Mouse (Mus musculus) kidney, embryonic 16.5 days (tissue): ENCODE results near the gene Slc43a2. TPM values are rescaled to one million over a fixed set of nuclear protein-coding genes. Genes with fewer than 3 reads are reported as not detected.

Experiments
- ATAC-seq: fragments of 200-750 bp; cut with Nextera tagmentation; 2 replicates; pipeline ENCODE4 v1.8.0; 2017; ENCODE audit warnings: moderate TSS enrichment; ENCODE audit not compliant: low FRiP score, low TSS enrichment
- H3K27ac ChIP-seq: fragments of 300-500 bp; sonication (generic); 2 replicates; pipeline ENCODE4 v1.5.1; 2014; ENCODE audit warnings: low read length
- H3K27me3 ChIP-seq: fragments of 300-500 bp; sonication (generic); 2 replicates; pipeline ENCODE4 v1.6.1; 2014; ENCODE audit warnings: low read length, control low read depth, mixed read lengths; ENCODE audit not compliant: insufficient read depth
- H3K36me3 ChIP-seq: fragments of 300-500 bp; sonication (generic); 2 replicates; pipeline ENCODE4 v1.6.1; 2014; ENCODE audit warnings: low read length, control low read depth, mixed read lengths; ENCODE audit not compliant: insufficient read depth
- H3K4me1 ChIP-seq: fragments of 300-500 bp; sonication (generic); 2 replicates; pipeline ENCODE4 v1.6.1; 2014; ENCODE audit warnings: low read length, control low read depth, mixed read lengths; ENCODE audit not compliant: insufficient read depth
- H3K4me2 ChIP-seq: fragments of 300-500 bp; sonication (generic); replicated peaks from 2 replicates; pipeline ENCODE4 v1.6.1; 2014; ENCODE audit warnings: low read depth, low read length
- H3K4me3 ChIP-seq: fragments of 300-500 bp; sonication (generic); 2 replicates; pipeline ENCODE4 v1.5.1; 2014; ENCODE audit warnings: mild to moderate bottlenecking, low read length
- H3K9ac ChIP-seq: fragments of 300-500 bp; sonication (generic); replicated peaks from 2 replicates; pipeline ENCODE4 v1.6.1; 2014; ENCODE audit warnings: low read length
- H3K9me3 ChIP-seq: fragments of 300-500 bp; sonication (generic); 2 replicates; pipeline ENCODE4 v1.6.1; 2016; ENCODE audit warnings: low read length, control low read depth
- WGBS: fragments of 180-500 bp; shearing (Covaris S2); extraction: QIAGEN DNeasy Blood & Tissue Kit; methylation state at CpG from one replicate; pipeline ENCODE4 v1.1.7; 2014; 5-methylcytosine and 5-hydroxymethylcytosine counted together
- microRNA-seq: library from miRNA; unstranded; fragments of <30 nt; microRNA quantifications from one replicate; pipeline ENCODE4, GENCODE M21; 2016
- polyA plus RNA-seq: library from polyadenylated mRNA; unstranded; fragments of >200 nt; fragmentation: Nextera tagmentation; extraction: Ambion mirVana; gene quantifications from 2 replicates; pipeline ENCODE4 v1.2.1, GENCODE M21; 2015

The Slc43a2 gene
- polyA plus RNA-seq, 1 experiment from 2014 or later: 9.7 TPM

- H3K36me3 ChIP-seq: peaks cover 64% of the 10 kb centered on the region
These were observed 84.1 kb downstream of the Slc43a2 start for GRCm38 (mm10) chr11:75615556-75615955.

DNA sequence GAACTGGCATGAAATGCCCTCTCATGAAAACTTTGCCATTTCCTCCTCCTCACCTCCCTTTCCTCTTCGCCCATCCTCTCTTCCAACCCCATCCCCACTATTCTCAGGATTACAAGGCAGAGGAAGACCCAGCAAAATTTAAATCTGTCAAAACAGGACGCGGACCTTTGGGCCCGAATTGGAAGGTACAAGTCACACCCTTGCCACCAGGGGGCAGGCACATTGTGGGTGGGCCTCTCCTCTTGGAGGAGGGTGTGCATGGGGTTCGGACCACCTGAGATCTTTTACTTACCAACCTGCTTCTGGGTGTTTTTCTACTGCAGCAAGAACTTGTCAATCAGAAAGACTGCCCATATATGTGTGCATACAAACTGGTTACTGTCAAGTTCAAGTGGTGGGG, 87.6 kb downstream of the Slc43a2 start:
- H3K36me3 ChIP-seq: peaks cover 46% of the 10 kb centered on the region
- peaks cover 6% of the 10 kb centered on the region for H3K4me1 ChIP-seq
- H3K4me3 ChIP-seq: no peak overlapping the region
- H3K4me2 ChIP-seq: no peak overlapping the region
- H3K9ac ChIP-seq: no peak overlapping the region
- no peak overlapping the region for H3K27ac ChIP-seq
- H3K27me3 ChIP-seq: no peaks in the 10 kb centered on the region
- no peak for ATAC-seq
- no peaks in the 10 kb centered on the region for H3K9me3 ChIP-seq
- 78% methylated on average over 5 of the region's 5 CpGs for WGBS

More at GRCm38 (mm10) chr11:75615556-75615955, 84.1 kb downstream of the Slc43a2 start:
- Histone ChIP-seq H3K9me3 (no peaks in the 10 kb centered on the region), H3K9ac (no peak overlapping the region), H3K4me1 (no peaks in the 10 kb centered on the region), H3K4me3 (no peak overlapping the region), H3K4me2 (no peak overlapping the region), H3K27me3 (no peaks in the 10 kb centered on the region), H3K27ac (no peak overlapping the region)
- 91% methylated on average over 2 of the region's 2 CpGs for WGBS
- no peak for ATAC-seq

GRCm38 (mm10) chr11:75620136-75620780, 88.8 kb downstream of the Slc43a2 start:
- Histone ChIP-seq H3K36me3 (peaks cover 39% of the 10 kb centered on the region), H3K4me3 (no peak overlapping the region), H3K4me1 (peaks cover 11% of the 10 kb centered on the region), H3K9me3 (no peaks in the 10 kb centered on the region), H3K27me3 (no peaks in the 10 kb centered on the region), H3K9ac (no peak overlapping the region), H3K27ac (no peak overlapping the region), H3K4me2 (no peak overlapping the region)
- 89% methylated on average over 12 of the region's 12 CpGs for WGBS
- no peak for ATAC-seq

DNA sequence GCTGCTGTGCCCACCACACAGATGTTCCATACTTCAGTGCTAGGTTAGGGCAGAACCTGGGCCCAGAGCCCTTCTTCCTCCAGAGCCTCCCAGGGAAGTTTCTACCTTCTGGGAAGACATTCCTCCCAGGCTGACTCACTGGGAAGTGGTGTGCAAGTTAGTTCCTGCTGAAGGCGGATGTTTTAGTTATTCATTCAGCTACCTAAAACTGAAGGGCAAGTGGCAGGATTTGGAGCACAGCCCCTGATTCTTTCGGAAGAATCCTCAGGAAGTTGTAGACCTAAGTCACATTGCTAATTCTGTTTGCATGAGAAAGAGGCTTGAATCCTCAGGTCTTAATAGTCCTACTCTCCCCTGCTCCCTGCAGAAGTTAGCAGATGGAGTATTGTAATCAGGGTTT, 89.9 kb downstream of the Slc43a2 start:
- H3K9me3 ChIP-seq: no peaks in the 10 kb centered on the region
- H3K4me2 ChIP-seq: no peak overlapping the region
- no peaks in the 10 kb centered on the region for H3K27me3 ChIP-seq
- H3K36me3 ChIP-seq: peaks cover 39% of the 10 kb centered on the region
- H3K27ac ChIP-seq: peak overlapping the region; percentile 13
- no peak for ATAC-seq
- H3K9ac ChIP-seq: no peak overlapping the region
- peaks cover 11% of the 10 kb centered on the region for H3K4me1 ChIP-seq
- no peak overlapping the region for H3K4me3 ChIP-seq
- 76% methylated on average over 2 of the region's 2 CpGs for WGBS

- 69% methylated on average over 2 of the region's 2 CpGs for WGBS
- H3K36me3 ChIP-seq: peaks cover 41% of the 10 kb centered on the region
- H3K27me3 ChIP-seq: no peaks in the 10 kb centered on the region
These were observed 91.3 kb downstream of the Slc43a2 start for GRCm38 (mm10) chr11:75622588-75623329.

DNA sequence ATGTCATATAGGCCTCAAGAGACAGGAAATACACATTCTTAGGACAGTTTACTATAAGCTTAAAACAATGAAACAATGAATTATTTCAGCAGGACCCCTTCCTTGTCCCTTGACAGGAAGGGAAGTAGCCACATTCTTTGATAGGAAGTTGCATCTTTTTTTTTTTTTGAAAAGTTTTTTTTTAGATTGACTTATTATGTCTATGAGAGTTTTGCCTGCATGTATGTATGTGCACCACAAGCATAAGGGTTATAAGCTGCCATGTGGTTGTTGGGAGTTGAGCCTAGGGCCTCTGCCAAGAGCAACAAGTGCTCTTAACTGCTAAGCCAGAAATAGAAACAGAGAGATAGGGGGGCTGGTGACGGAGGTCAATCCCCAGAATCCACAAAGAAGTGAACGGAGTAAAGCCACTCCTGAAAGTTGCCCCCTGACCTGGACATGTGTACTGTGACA, 92.6 kb downstream of the Slc43a2 start:
- no peak overlapping the region for H3K4me3 ChIP-seq
- peak overlapping the region; percentile 86 for H3K27ac ChIP-seq
- H3K36me3 ChIP-seq: peaks cover 36% of the 10 kb centered on the region
- WGBS: 50% methylated on average over 2 of the region's 2 CpGs
- H3K4me1 ChIP-seq: peaks cover 11% of the 10 kb centered on the region
- 0 out of 2 replicates have a peak overlapping the region, but pooled peaks have one; percentile 19 for H3K9ac ChIP-seq
- H3K4me2 ChIP-seq: no peak overlapping the region
- H3K9me3 ChIP-seq: no peaks in the 10 kb centered on the region
- peak; percentile 57 for ATAC-seq
- H3K27me3 ChIP-seq: no peaks in the 10 kb centered on the region

More at GRCm38 (mm10) chr11:75622588-75623329, 91.3 kb downstream of the Slc43a2 start:
- H3K4me1 ChIP-seq: peaks cover 11% of the 10 kb centered on the region
- ATAC-seq: no peak
- no peak overlapping the region for H3K4me2 ChIP-seq
- no peak overlapping the region for H3K4me3 ChIP-seq
- no peak overlapping the region for H3K9ac ChIP-seq
- H3K9me3 ChIP-seq: no peaks in the 10 kb centered on the region
- H3K27ac ChIP-seq: peak overlapping the region; percentile 70

DNA sequence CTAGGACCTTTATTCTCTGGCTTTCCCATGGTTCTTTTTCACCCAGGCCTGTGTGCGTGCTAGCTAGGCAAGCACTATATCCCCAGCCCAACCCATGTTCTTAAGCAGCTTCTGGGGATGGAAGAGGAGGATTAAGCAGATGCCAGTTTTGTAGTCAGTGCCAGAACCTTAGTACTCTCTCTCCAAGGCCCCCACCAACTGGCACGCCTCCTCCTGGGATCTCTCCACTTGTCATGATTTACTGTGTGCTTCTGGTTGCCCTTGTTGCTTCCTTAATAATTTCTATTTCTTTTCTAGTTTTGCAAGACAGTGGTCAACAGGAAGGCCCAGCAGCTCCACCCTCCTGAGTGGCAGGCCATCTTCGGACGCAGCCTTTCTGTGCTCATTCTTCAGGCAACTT, 94.3 kb downstream of the Slc43a2 start:
- Histone ChIP-seq H3K9me3 (no peaks in the 10 kb centered on the region), H3K36me3 (peaks cover 20% of the 10 kb centered on the region), H3K4me2 (no peak overlapping the region), H3K4me1 (peaks cover 21% of the 10 kb centered on the region), H3K27ac (0 out of 2 replicates have a peak overlapping the region, but pooled peaks have one; percentile 12), H3K4me3 (no peak overlapping the region), H3K27me3 (no peaks in the 10 kb centered on the region), H3K9ac (no peak overlapping the region)
- WGBS: 77% methylated on average over 4 of the region's 4 CpGs
- no peak for ATAC-seq

Small RNA genes lying within 50 kb of the gene (microRNA-seq; reads per million reads assigned to microRNA genes)
- gene Mir3971: not detected

Other genes with a start within 250 kb of the Slc43a2 start
- 119 and 129 TPM in 2 replicates for gene Rpa1, start 183.4 kb upstream of the Slc43a2 start, polyA plus RNA-seq
- gene Smyd4, start 183.3 kb upstream of the Slc43a2 start, polyA plus RNA-seq: 14.9 and 15.3 TPM in 2 replicates
- 121 and 127 TPM in 2 replicates for gene Serpinf1, start 109.0 kb upstream of the Slc43a2 start, polyA plus RNA-seq
- gene Serpinf2, start 92.1 kb upstream of the Slc43a2 start, polyA plus RNA-seq: 57.8 and 60.2 TPM in 2 replicates
- gene Wdr81, start 77.0 kb upstream of the Slc43a2 start, polyA plus RNA-seq: 7.2 and 7.3 TPM in 2 replicates
- 26.8 and 27.1 TPM in 2 replicates for gene Tlcd2, start 70.0 kb upstream of the Slc43a2 start, polyA plus RNA-seq
- 64.0 and 66.2 TPM in 2 replicates for gene Prpf8, start 44.9 kb upstream of the Slc43a2 start, polyA plus RNA-seq
- 1.7 and 2.0 TPM in 2 replicates for gene Rilp, start 21.6 kb upstream of the Slc43a2 start, polyA plus RNA-seq
- gene Scarf1, start 18.2 kb upstream of the Slc43a2 start, polyA plus RNA-seq: 19.2 and 19.5 TPM in 2 replicates
- gene Pitpna, start 56.4 kb downstream of the Slc43a2 start, polyA plus RNA-seq: 70.4 and 72.1 TPM in 2 replicates
- gene Inpp5k, start 99.3 kb downstream of the Slc43a2 start, polyA plus RNA-seq: 33.2 and 34.2 TPM in 2 replicates
- 83.0 and 85.9 TPM in 2 replicates for gene Myo1c, start 118.8 kb downstream of the Slc43a2 start, polyA plus RNA-seq
- 133 and 136 TPM in 2 replicates for gene Crk, start 147.6 kb downstream of the Slc43a2 start, polyA plus RNA-seq
- gene Ywhae, start 201.2 kb downstream of the Slc43a2 start, polyA plus RNA-seq: 853 and 940 TPM in 2 replicates